Mouse (Mus musculus) hindbrain, embryonic 13.5 days (tissue): ENCODE results near the gene Adipoq. TPM values are rescaled to one million over a fixed set of nuclear protein-coding genes. Genes with fewer than 3 reads are reported as not detected.
A peak's percentile ranks its signal among the peaks of the same experiment; 100 is the strongest.

Source experiments
- ATAC-seq: fragments of 200-750 bp; cut with Nextera tagmentation; 2 replicates; pipeline ENCODE4 v1.8.0; 2017; ENCODE audit warnings: moderate TSS enrichment; ENCODE audit not compliant: low FRiP score
- H3K27ac ChIP-seq: fragments of 300-500 bp; sonication (generic); 2 replicates; pipeline ENCODE4 v1.5.1; 2015; ENCODE audit warnings: inconsistent platforms, mild to moderate bottlenecking, moderate library complexity
- H3K27me3 ChIP-seq: fragments of 300-500 bp; sonication (generic); 2 replicates; pipeline ENCODE4 v1.6.1; 2015; ENCODE audit warnings: mild to moderate bottlenecking, inconsistent platforms
- H3K36me3 ChIP-seq: fragments of 300-500 bp; sonication (generic); 2 replicates; pipeline ENCODE4 v1.6.1; 2015; ENCODE audit warnings: mild to moderate bottlenecking, inconsistent platforms
- H3K4me1 ChIP-seq: fragments of 300-500 bp; sonication (generic); replicated peaks from 2 replicates; pipeline ENCODE4 v1.6.1; 2015; ENCODE audit warnings: inconsistent platforms
- H3K4me2 ChIP-seq: fragments of 300-500 bp; sonication (generic); 2 replicates; pipeline ENCODE4 v1.6.1; 2015; ENCODE audit warnings: inconsistent platforms, mild to moderate bottlenecking, moderate library complexity
- H3K4me3 ChIP-seq: fragments of 300-500 bp; sonication (generic); 2 replicates; pipeline ENCODE4 v1.5.1; 2015; ENCODE audit warnings: mild to moderate bottlenecking, inconsistent platforms
- H3K9ac ChIP-seq: fragments of 300-500 bp; sonication (generic); 2 replicates; pipeline ENCODE4 v1.6.1; 2015; ENCODE audit warnings: mild to moderate bottlenecking, inconsistent platforms
- H3K9me3 ChIP-seq: fragments of 300-500 bp; sonication (generic); 2 replicates; pipeline ENCODE4 v1.6.1; 2016; ENCODE audit warnings: inconsistent platforms
- WGBS: fragments of 180-500 bp; shearing (Covaris S2); methylation state at CpG from one replicate; pipeline ENCODE4 v1.1.7; 2015; 5-methylcytosine and 5-hydroxymethylcytosine counted together
- polyA plus RNA-seq: library from polyadenylated mRNA; unstranded; fragments of >200 nt; fragmentation: Nextera tagmentation; extraction: Ambion mirVana; gene quantifications from 2 replicates; pipeline ENCODE4 v1.2.1, GENCODE M21; 2015

The Adipoq gene
- polyA plus RNA-seq, 1 experiment from 2014 or later = not detected

GRCm38 (mm10) chr16:23123104-23123503, 23.2 kb upstream of the Adipoq start:
- peaks cover 39% of the 10 kb centered on the region for H3K36me3 ChIP-seq
- ATAC-seq = no peak
- 96% methylated on average over 4 of the region's 4 CpGs for WGBS
- H3K9me3 ChIP-seq = no peaks in the 10 kb centered on the region
- no peak overlapping the region for H3K9ac ChIP-seq
- H3K4me2 ChIP-seq = no peak overlapping the region
- no peak overlapping the region for H3K4me3 ChIP-seq
- no peak overlapping the region for H3K27ac ChIP-seq
- H3K4me1 ChIP-seq = peaks cover 10% of the 10 kb centered on the region
- H3K27me3 ChIP-seq = no peaks in the 10 kb centered on the region

GRCm38 (mm10) chr16:23124398-23124797, 21.9 kb upstream of the Adipoq start:
- no peak overlapping the region for H3K9ac ChIP-seq
- no peaks in the 10 kb centered on the region for H3K9me3 ChIP-seq
- no peak overlapping the region for H3K4me2 ChIP-seq
- 91% methylated on average over 4 of the region's 4 CpGs for WGBS
- H3K27me3 ChIP-seq = no peaks in the 10 kb centered on the region
- H3K4me1 ChIP-seq = peaks cover 23% of the 10 kb centered on the region
- ATAC-seq = no peak
- H3K36me3 ChIP-seq = peaks cover 33% of the 10 kb centered on the region
- no peak overlapping the region for H3K27ac ChIP-seq
- H3K4me3 ChIP-seq = no peak overlapping the region

GRCm38 (mm10) chr16:23127311-23127672, 19.0 kb upstream of the Adipoq start:
- H3K9ac ChIP-seq = peak overlapping the region; percentile 91
- H3K27ac ChIP-seq = peak overlapping the region; percentile 99
- peak overlapping the region; percentile 72 for H3K4me3 ChIP-seq
- under 1% methylated on average over 4 of the region's 4 CpGs for WGBS
- no peaks in the 10 kb centered on the region for H3K27me3 ChIP-seq
- H3K36me3 ChIP-seq = peaks cover 16% of the 10 kb centered on the region
- H3K4me2 ChIP-seq = peak overlapping the region; percentile 94
- ATAC-seq = no peak; the same call in 1 of the 2 replicates
- H3K9me3 ChIP-seq = no peaks in the 10 kb centered on the region
- H3K4me1 ChIP-seq = peaks cover 31% of the 10 kb centered on the region

GRCm38 (mm10) chr16:23127673-23128375, 18.5 kb upstream of the Adipoq start, which contains the start of gene Rfc4:
Gene Rfc4, minus strand, starts transcription at chr16:23127737.
- peaks cover 31% of the 10 kb centered on the region for H3K4me1 ChIP-seq
- H3K9me3 ChIP-seq = no peaks in the 10 kb centered on the region
- H3K9ac ChIP-seq = peak within 1 kb of the TSS; percentile 91
- no peaks in the 10 kb centered on the region for H3K27me3 ChIP-seq
- peak within 1 kb of the TSS; percentile 72 for H3K4me3 ChIP-seq
- ATAC-seq = peak; percentile 96
- H3K4me2 ChIP-seq = peak within 1 kb of the TSS; percentile 94
- peaks cover 11% of the 10 kb centered on the region for H3K36me3 ChIP-seq
- H3K27ac ChIP-seq = peak within 1 kb of the TSS; percentile 99
- under 1% methylated on average over 51 of the region's 51 CpGs for WGBS

- Histone ChIP-seq H3K9me3 (no peaks in the 10 kb centered on the region), H3K27ac (no peak overlapping the region), H3K4me3 (no peak overlapping the region), H3K27me3 (no peaks in the 10 kb centered on the region), H3K4me1 (peaks cover 31% of the 10 kb centered on the region), H3K9ac (no peak overlapping the region), H3K36me3 (no peaks in the 10 kb centered on the region), H3K4me2 (no peak overlapping the region)
- WGBS = 93% methylated on average over 3 of the region's 3 CpGs
- no peak for ATAC-seq
These were observed 16.0 kb upstream of the Adipoq start for GRCm38 (mm10) chr16:23130303-23130702.

- no peaks in the 10 kb centered on the region for H3K27me3 ChIP-seq
- H3K9me3 ChIP-seq = no peaks in the 10 kb centered on the region
- no peak overlapping the region for H3K9ac ChIP-seq
- no peak overlapping the region for H3K4me3 ChIP-seq
- H3K4me1 ChIP-seq = peaks cover 21% of the 10 kb centered on the region
- H3K36me3 ChIP-seq = no peaks in the 10 kb centered on the region
- H3K4me2 ChIP-seq = no peak overlapping the region
- ATAC-seq = no peak
- WGBS = 92% methylated on average over 1 of the region's 1 CpGs
- H3K27ac ChIP-seq = no peak overlapping the region
These were observed 14.0 kb upstream of the Adipoq start for GRCm38 (mm10) chr16:23132336-23132735.

- Histone ChIP-seq H3K4me3 (no peak overlapping the region), H3K27ac (no peak overlapping the region), H3K9ac (no peak overlapping the region), H3K27me3 (no peaks in the 10 kb centered on the region), H3K4me2 (no peak overlapping the region), H3K4me1 (0 out of 2 replicates have a peak, but pooled peaks cover 3% of the 10 kb centered on the region), H3K9me3 (no peaks in the 10 kb centered on the region), H3K36me3 (no peaks in the 10 kb centered on the region)
- peak; percentile 36; the same call in 1 of the 2 replicates for ATAC-seq
- 20% methylated on average over 11 of the region's 11 CpGs for WGBS
These were observed 10.8 kb upstream of the Adipoq start for GRCm38 (mm10) chr16:23135421-23136149.

GRCm38 (mm10) chr16:23136406-23136970, 9.8 kb upstream of the Adipoq start:
- no peak overlapping the region for H3K4me3 ChIP-seq
- no peaks in the 10 kb centered on the region for H3K9me3 ChIP-seq
- ATAC-seq = no peak
- H3K4me1 ChIP-seq = no peaks in the 10 kb centered on the region
- no peak overlapping the region for H3K9ac ChIP-seq
- no peak overlapping the region for H3K4me2 ChIP-seq
- no peaks in the 10 kb centered on the region for H3K27me3 ChIP-seq
- no peaks in the 10 kb centered on the region for H3K36me3 ChIP-seq
- WGBS = 62% methylated on average over 4 of the region's 4 CpGs
- no peak overlapping the region for H3K27ac ChIP-seq

- Histone ChIP-seq H3K9me3 (no peaks in the 10 kb centered on the region), H3K27me3 (no peaks in the 10 kb centered on the region), H3K27ac (no peak overlapping the region), H3K4me2 (no peak overlapping the region), H3K9ac (no peak overlapping the region), H3K36me3 (no peaks in the 10 kb centered on the region), H3K4me1 (no peaks in the 10 kb centered on the region), H3K4me3 (no peak overlapping the region)
- ATAC-seq = no peak
- WGBS = 91% methylated on average over 3 of the region's 3 CpGs
These were observed 5.4 kb upstream of the Adipoq start for GRCm38 (mm10) chr16:23140911-23141310.

GRCm38 (mm10) chr16:23144326-23144725, 2.0 kb upstream of the Adipoq start:
- H3K27me3 ChIP-seq = no peaks in the 10 kb centered on the region
- no peaks in the 10 kb centered on the region for H3K4me1 ChIP-seq
- no peak overlapping the region for H3K9ac ChIP-seq
- no peak overlapping the region for H3K27ac ChIP-seq
- H3K4me3 ChIP-seq = no peak overlapping the region
- no peak for ATAC-seq
- 82% methylated on average over 7 of the region's 7 CpGs for WGBS
- no peaks in the 10 kb centered on the region for H3K9me3 ChIP-seq
- no peak overlapping the region for H3K4me2 ChIP-seq
- no peaks in the 10 kb centered on the region for H3K36me3 ChIP-seq

GRCm38 (mm10) chr16:23145211-23145610, 1.1 kb upstream of the Adipoq start:
- Histone ChIP-seq H3K4me2 (no peak overlapping the region), H3K36me3 (no peaks in the 10 kb centered on the region), H3K9me3 (no peaks in the 10 kb centered on the region), H3K4me3 (no peak overlapping the region), H3K27me3 (no peaks in the 10 kb centered on the region), H3K9ac (no peak overlapping the region), H3K27ac (no peak overlapping the region), H3K4me1 (no peaks in the 10 kb centered on the region)
- WGBS = 83% methylated on average over 5 of the region's 5 CpGs
- no peak for ATAC-seq

GRCm38 (mm10) chr16:23148936-23149335, 2.6 kb downstream of the Adipoq start:
- Histone ChIP-seq H3K27ac (no peak overlapping the region), H3K27me3 (no peaks in the 10 kb centered on the region), H3K9me3 (no peaks in the 10 kb centered on the region), H3K36me3 (no peaks in the 10 kb centered on the region), H3K4me2 (no peak overlapping the region), H3K9ac (no peak overlapping the region), H3K4me1 (no peaks in the 10 kb centered on the region), H3K4me3 (no peak overlapping the region)
- no peak for ATAC-seq
- 74% methylated on average over 2 of the region's 2 CpGs for WGBS
